Comparison of ENCODE assay signal across 14 mouse cellular contexts in genomic region chr8:87043016-87043415, GRCm38 (mm10).
"Had no signal": no experiment of that assay in that cellular context is flagged by ENCODE, and none has a peak within 500 bp of the region (broad histone marks: within the 10 kb centered on the region; RNA-seq: fewer than 3 reads in every experiment).

No protein-coding gene starts in this region.

- H3K9me3 ChIP-seq: neural tube, embryonic 12.5 days; neural tube, embryonic 13.5 days; neural tube, embryonic 15.5 days; stomach, embryonic 15.5 days had no signal

- H3K9ac ChIP-seq: neural tube, embryonic 12.5 days; neural tube, embryonic 13.5 days; neural tube, embryonic 15.5 days; stomach, embryonic 15.5 days had no signal

- H3K27ac ChIP-seq: neural tube, embryonic 12.5 days; neural tube, embryonic 13.5 days; neural tube, embryonic 15.5 days; stomach, embryonic 15.5 days; stomach, postnatal 0 days had no signal

- DNase-seq: retina, postnatal 1 day; right cerebral cortex, adult 18-20 months; right cerebral cortex, postnatal 14 days; right cerebral cortex, postnatal 25 days; right cerebral cortex, postnatal 4 days; spleen, adult 18-20 months; thymus, adult 18-20 months; thymus, postnatal 14 days; thymus, postnatal 36 days had no signal

- H3K4me2 ChIP-seq: neural tube, embryonic 12.5 days; neural tube, embryonic 13.5 days; neural tube, embryonic 15.5 days; stomach, embryonic 15.5 days had no signal

- H3K36me3 ChIP-seq: neural tube, embryonic 12.5 days; neural tube, embryonic 13.5 days; neural tube, embryonic 15.5 days; stomach, embryonic 15.5 days had no signal

- H3K27me3 ChIP-seq: neural tube, embryonic 12.5 days had no signal

- H3K4me3 ChIP-seq: neural tube, embryonic 12.5 days; neural tube, embryonic 13.5 days; neural tube, embryonic 15.5 days; stomach, embryonic 15.5 days had no signal
